Mouse (Mus musculus) embryonic fibroblast, embryonic 13.5 days (primary cell): Measurements from ENCODE around the gene Lhx4.

Experiments used
- CTCF ChIP-seq: IDR thresholded peaks from 2 replicates; pipeline ENCODE4 v1.5.1; 2011; ENCODE audit warnings: mild to moderate bottlenecking, control low read depth, low read length, moderate library complexity, borderline replicate concordance; ENCODE audit not compliant: insufficient read depth
- POLR2A ChIP-seq: IDR thresholded peaks from 2 replicates; pipeline ENCODE4 v1.6.1; 2011; ENCODE audit warnings: low read depth, mild to moderate bottlenecking, control low read depth, low read length, moderate library complexity

DNA sequence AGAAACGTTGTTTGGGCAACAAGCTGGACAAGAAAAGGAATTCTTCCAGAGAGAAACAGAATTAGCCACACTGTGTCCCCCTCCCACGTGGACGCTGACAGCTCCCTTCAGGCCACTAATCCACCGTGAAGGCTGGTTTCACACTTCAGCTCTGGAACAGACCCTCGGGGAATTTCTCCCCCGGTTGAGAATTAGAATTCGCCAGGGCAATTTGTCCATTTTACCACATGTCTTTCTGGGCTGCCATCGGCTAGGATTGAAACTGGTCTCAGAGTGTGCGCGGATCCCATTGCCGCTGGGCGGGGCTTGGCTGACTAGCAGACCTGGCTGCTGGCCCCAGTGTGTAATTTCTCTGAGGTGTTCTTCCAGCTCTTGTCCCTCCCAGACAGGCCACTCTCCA, 7.7 kb upstream of the Lhx4 start:
- TF ChIP-seq CTCF (no peak), POLR2A (no peak)
